ENCODE assay signal across 23 mouse cellular contexts in genomic region chr8:3412816-3413215, GRCm38 (mm10). TPM values are rescaled to one million over a fixed set of nuclear protein-coding genes. Genes with fewer than 3 reads are reported as not detected.
DNase-seq lines count a peak whose midpoint lies in the region; ATAC-seq and TF ChIP-seq lines count a peak whose summit lies in the region.
"Had no signal": no experiment of that assay in that cellular context is flagged by ENCODE, and none has a peak within 500 bp of the region (broad histone marks: within the 10 kb centered on the region; RNA-seq: fewer than 3 reads in every experiment).

No protein-coding gene starts in this region.

- intact Hi-C loops in left cerebral cortex, postnatal 4 days (cut with DNase I): no loop called here

- H3K27me3 ChIP-seq in heart, postnatal 0 days (ENCODE audit: control insufficient read depth, insufficient read depth, low read length): no peaks in the 10 kb centered on the region
- H3K27me3 ChIP-seq in heart, embryonic 12.5 days (replicated peaks): no peaks in the 10 kb centered on the region
- no peaks in the 10 kb centered on the region for H3K27me3 ChIP-seq in lung, postnatal 0 days (replicated peaks; ENCODE audit: insufficient read depth, low read length)
- H3K27me3 ChIP-seq: heart, embryonic 13.5 days; hindbrain, embryonic 13.5 days had no signal

- no peak for DNase-seq in heart, postnatal 0 days (ENCODE audit: low spot score)
- no peak for DNase-seq in lung, postnatal 0 days (ENCODE audit: low spot score)
- no peak for DNase-seq in lung, adult 18-20 months
- peak; percentile 84 for DNase-seq in Muller cell, postnatal 12 days (ENCODE audit: inconsistent ontology term)
- no peak for DNase-seq in adrenal gland, postnatal 14 days
- DNase-seq in left cerebral cortex, postnatal 4 days: no peak
- DNase-seq: cerebellum, adult 11-12 months; cerebellum, adult 9-11 months; heart, postnatal 10 days; heart, postnatal 4 days; kidney, adult 11 months; kidney, adult 9 months had no signal

- H3K4me3 ChIP-seq in heart, postnatal 0 days (ENCODE audit: low read depth, low read length): no peak overlapping the region
- no peak overlapping the region for H3K4me3 ChIP-seq in heart, embryonic 12.5 days
- no peak overlapping the region for H3K4me3 ChIP-seq in lung, postnatal 0 days (ENCODE audit: low read depth, low read length)
- H3K4me3 ChIP-seq: embryonic facial prominence, embryonic 10.5 days; erythroblast, embryonic 14.5 days; forebrain, embryonic 10.5 days; heart, embryonic 13.5 days; hindbrain, embryonic 13.5 days had no signal

- no peaks in the 10 kb centered on the region for H3K9me3 ChIP-seq in heart, postnatal 0 days (replicated peaks; ENCODE audit: control insufficient read depth, low read length)
- no peaks in the 10 kb centered on the region; the same call in 1 of the 2 replicates for H3K9me3 ChIP-seq in heart, embryonic 12.5 days (replicated peaks)
- H3K9me3 ChIP-seq in lung, postnatal 0 days (ENCODE audit: low read length): no peaks in the 10 kb centered on the region
- H3K9me3 ChIP-seq: embryonic facial prominence, embryonic 10.5 days; forebrain, embryonic 10.5 days; heart, embryonic 13.5 days; hindbrain, embryonic 13.5 days had no signal

- no peak for TF ChIP-seq EP300 in heart, postnatal 0 days (IDR thresholded peaks at IDR 0.05; ENCODE audit: low read depth)
- TF ChIP-seq EP300 in lung, postnatal 0 days (IDR thresholded peaks at IDR 0.05): no peak

- no peaks in the 10 kb centered on the region for H3K36me3 ChIP-seq in heart, postnatal 0 days (replicated peaks; ENCODE audit: control insufficient read depth, insufficient read depth, low read length)
- no peaks in the 10 kb centered on the region for H3K36me3 ChIP-seq in heart, embryonic 12.5 days
- H3K36me3 ChIP-seq in lung, postnatal 0 days (ENCODE audit: insufficient read depth, low read length): no peaks in the 10 kb centered on the region
- H3K36me3 ChIP-seq: embryonic facial prominence, embryonic 10.5 days; heart, embryonic 13.5 days; hindbrain, embryonic 13.5 days had no signal

- H3K9ac ChIP-seq in heart, postnatal 0 days (replicated peaks; ENCODE audit: low read depth, low read length): no peak overlapping the region
- H3K9ac ChIP-seq in heart, embryonic 12.5 days: no peak overlapping the region
- no peak overlapping the region for H3K9ac ChIP-seq in lung, postnatal 0 days (replicated peaks; ENCODE audit: low read depth)
- H3K9ac ChIP-seq: hindbrain, embryonic 13.5 days had no signal

- no peak for ATAC-seq in heart, postnatal 0 days (ENCODE audit: insufficient read depth, low read depth)
- no peak for ATAC-seq in heart, embryonic 12.5 days (ENCODE audit: insufficient number of reproducible peaks, low FRiP score)
- no peak for ATAC-seq in lung, postnatal 0 days
- ATAC-seq: CD4-positive, CD25-positive, alpha-beta regulatory T cell, adult 4 months; forebrain, embryonic 14.5 days had no signal

- no peak for TF ChIP-seq CTCF in heart, postnatal 0 days (IDR thresholded peaks at IDR 0.05; ENCODE audit: low read depth)
- no peak for TF ChIP-seq CTCF in lung, postnatal 0 days (IDR thresholded peaks at IDR 0.05)

- no peak overlapping the region for H3K4me2 ChIP-seq in heart, postnatal 0 days (ENCODE audit: low read depth, low read length)
- H3K4me2 ChIP-seq in heart, embryonic 12.5 days: no peak overlapping the region
- H3K4me2 ChIP-seq in lung, postnatal 0 days (replicated peaks; ENCODE audit: low read depth, low read length): no peak overlapping the region
- H3K4me2 ChIP-seq: heart, embryonic 13.5 days; hindbrain, embryonic 13.5 days had no signal

- peaks cover 42% of the 10 kb centered on the region for H3K4me1 ChIP-seq in heart, postnatal 0 days (ENCODE audit: control insufficient read depth, insufficient read depth)
- H3K4me1 ChIP-seq in heart, embryonic 12.5 days (replicated peaks): peaks cover 58% of the 10 kb centered on the region
- peaks cover 5% of the 10 kb centered on the region for H3K4me1 ChIP-seq in lung, postnatal 0 days (ENCODE audit: insufficient read depth, low read depth, low read length)

- 86% methylated on average over 1 of the region's 1 CpGs for WGBS in heart, postnatal 0 days
- WGBS in heart, embryonic 12.5 days: 95% methylated on average over 1 of the region's 1 CpGs
- WGBS in lung, postnatal 0 days: 92% methylated on average over 1 of the region's 1 CpGs

- H3K27ac ChIP-seq in heart, postnatal 0 days (ENCODE audit: low read depth): 0 out of 2 replicates have a peak overlapping the region, but pooled peaks have one; percentile 64
- H3K27ac ChIP-seq in heart, embryonic 12.5 days (ENCODE audit: poor library complexity, severe bottlenecking): no peak overlapping the region
- H3K27ac ChIP-seq in lung, postnatal 0 days (ENCODE audit: low read length): 0 out of 2 replicates have a peak overlapping the region, but pooled peaks have one; percentile 47
- H3K27ac ChIP-seq: embryonic facial prominence, embryonic 10.5 days; forebrain, embryonic 10.5 days; hindbrain, embryonic 13.5 days had no signal

RNA-seq across cellular contexts. Expression of gene Arhgef18, which starts 20.0 kb away (rescaled TPM):
- 12.6 and 28.8 TPM in 2 replicates for total RNA-seq in heart, postnatal 0 days (2014; rRNA removed; ENCODE audit: low replicate concordance)
- polyA plus RNA-seq in heart, postnatal 0 days (2015; fragmentation: Nextera tagmentation; extraction: Ambion mirVana): 2.8 and 3.4 TPM in 2 replicates
- 7.1 and 8.2 TPM in 2 replicates for polyA plus RNA-seq in heart, embryonic 12.5 days (2016; fragmentation: Nextera tagmentation; extraction: Ambion mirVana)
- 5.8 and 6.1 TPM in 2 replicates for polyA plus RNA-seq in lung, postnatal 0 days (2015; fragmentation: Nextera tagmentation; extraction: Ambion mirVana)
- total RNA-seq in adrenal gland, postnatal 14 days (2021): 31.0 and 42.0 TPM in 2 replicates
- 10 to 100 TPM; 37.1 to 38.9 TPM for total RNA-seq in left cerebral cortex, postnatal 4 days (2021)

RNA-seq across cellular contexts. Expression of gene Pex11g, which starts 54.7 kb away (rescaled TPM):
- 8.9 and 14.1 TPM in 2 replicates for total RNA-seq in heart, postnatal 0 days (2014; rRNA removed; ENCODE audit: low replicate concordance)
- 6.8 and 7.3 TPM in 2 replicates for polyA plus RNA-seq in heart, postnatal 0 days (2015; fragmentation: Nextera tagmentation; extraction: Ambion mirVana)
- 4.9 and 5.1 TPM in 2 replicates for polyA plus RNA-seq in heart, embryonic 12.5 days (2016; fragmentation: Nextera tagmentation; extraction: Ambion mirVana)
- 7.8 and 9.1 TPM in 2 replicates for polyA plus RNA-seq in lung, postnatal 0 days (2015; fragmentation: Nextera tagmentation; extraction: Ambion mirVana)
- total RNA-seq in adrenal gland, postnatal 14 days (2021): 12.8 and 13.5 TPM in 2 replicates
- under 1 TPM; 0.64 to 0.66 TPM for total RNA-seq in left cerebral cortex, postnatal 4 days (2021)

RNA-seq across cellular contexts. Expression of gene Tex45, which starts 57.8 kb away (rescaled TPM):
- total RNA-seq in heart, postnatal 0 days (2014; rRNA removed; ENCODE audit: low replicate concordance): not detected in 2 replicates
- polyA plus RNA-seq in heart, postnatal 0 days (2015; fragmentation: Nextera tagmentation; extraction: Ambion mirVana): not detected in 2 replicates
- polyA plus RNA-seq in heart, embryonic 12.5 days (2016; fragmentation: Nextera tagmentation; extraction: Ambion mirVana): not detected in 2 replicates
- not detected in 2 replicates for polyA plus RNA-seq in lung, postnatal 0 days (2015; fragmentation: Nextera tagmentation; extraction: Ambion mirVana)
- total RNA-seq in adrenal gland, postnatal 14 days (2021): not detected in 2 replicates
- not detected for total RNA-seq in left cerebral cortex, postnatal 4 days (2021)
- total RNA-seq: adrenal gland, postnatal 36 days; gastrocnemius, adult 8-10 months had no signal
- polyA plus RNA-seq: CD4-positive, CD25-positive, alpha-beta regulatory T cell, adult 4 months; erythroblast, embryonic 14.5 days; forebrain, embryonic 10.5 days; heart, embryonic 13.5 days had no signal

RNA-seq across cellular contexts. Expression of gene A430078G23Rik, which starts 59.6 kb away (rescaled TPM):
- 0.89 TPM in 1 of 2 replicates, not detected in the other for total RNA-seq in heart, postnatal 0 days (2014; rRNA removed; ENCODE audit: low replicate concordance)
- not detected in 2 replicates for polyA plus RNA-seq in heart, postnatal 0 days (2015; fragmentation: Nextera tagmentation; extraction: Ambion mirVana)
- not detected in 2 replicates for polyA plus RNA-seq in heart, embryonic 12.5 days (2016; fragmentation: Nextera tagmentation; extraction: Ambion mirVana)
- 0.38 and 0.40 TPM in 2 replicates for polyA plus RNA-seq in lung, postnatal 0 days (2015; fragmentation: Nextera tagmentation; extraction: Ambion mirVana)
- total RNA-seq in adrenal gland, postnatal 14 days (2021): 1.9 and 11.6 TPM in 2 replicates
- total RNA-seq in left cerebral cortex, postnatal 4 days (2021): under 1 TPM in 1 of 2 experiments, not detected in 1; 0.30 TPM
- total RNA-seq: gastrocnemius, adult 8-10 months had no signal
- polyA plus RNA-seq: adrenal gland, adult 2 months; erythroblast, embryonic 14.5 days; forebrain, embryonic 10.5 days; heart, embryonic 13.5 days; hindbrain, embryonic 13.5 days had no signal
